Mouse (Mus musculus): ENCODE measurements around the gene Mettl9. TPM values are rescaled to one million over a fixed set of nuclear protein-coding genes. Genes with fewer than 3 reads are reported as not detected.

The Mettl9 gene
- polyA plus RNA-seq, 1 experiment from 2014 or later: 34.9 TPM

DNA sequence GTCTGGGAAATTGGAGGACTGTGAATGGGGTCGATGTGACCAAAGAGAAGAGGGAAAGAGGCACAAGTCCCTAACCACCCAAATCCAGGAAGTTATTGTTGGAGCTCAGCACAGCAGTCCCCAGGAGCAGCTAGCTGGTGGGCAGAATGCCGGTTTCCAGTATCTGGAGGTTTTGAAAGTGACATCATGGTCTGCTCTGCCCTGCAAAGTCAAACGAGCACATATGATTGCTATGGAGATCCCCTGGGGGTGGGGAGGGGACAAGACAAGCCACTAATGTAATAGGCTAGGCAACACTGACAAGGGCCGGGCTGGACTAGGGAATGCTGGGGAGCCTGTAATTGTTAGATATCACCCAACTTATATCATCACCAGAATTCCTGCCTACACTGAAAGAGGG lies 51.3 kb downstream of the Mettl9 start:
- H3K9me3 ChIP-seq (ENCODE audit: low read length): no peaks in the 10 kb centered on the region
- no peak overlapping the region for H3K4me2 ChIP-seq (ENCODE audit: low read depth, low read length)
- H3K9ac ChIP-seq (replicated peaks): no peak overlapping the region
- no peak overlapping the region for H3K27ac ChIP-seq (ENCODE audit: low read depth)
- 23% methylated on average over 4 of the region's 4 CpGs for WGBS (ENCODE audit: insufficient replicate concordance)
- DNase-seq (no peak), ATAC-seq (no peak)
- H3K27me3 ChIP-seq (ENCODE audit: insufficient read depth, low read length): no peaks in the 10 kb centered on the region
- H3K4me1 ChIP-seq (ENCODE audit: insufficient read depth): no peaks in the 10 kb centered on the region
- H3K4me3 ChIP-seq (ENCODE audit: low read depth, low read length): no peak overlapping the region
- no peaks in the 10 kb centered on the region for H3K36me3 ChIP-seq (replicated peaks; ENCODE audit: insufficient read depth, low read length)
- TF ChIP-seq CTCF (IDR thresholded peaks at IDR 0.05; ENCODE audit: low read depth): no peak
- no peak for TF ChIP-seq EP300 (IDR thresholded peaks at IDR 0.05; ENCODE audit: low read depth)

DNA sequence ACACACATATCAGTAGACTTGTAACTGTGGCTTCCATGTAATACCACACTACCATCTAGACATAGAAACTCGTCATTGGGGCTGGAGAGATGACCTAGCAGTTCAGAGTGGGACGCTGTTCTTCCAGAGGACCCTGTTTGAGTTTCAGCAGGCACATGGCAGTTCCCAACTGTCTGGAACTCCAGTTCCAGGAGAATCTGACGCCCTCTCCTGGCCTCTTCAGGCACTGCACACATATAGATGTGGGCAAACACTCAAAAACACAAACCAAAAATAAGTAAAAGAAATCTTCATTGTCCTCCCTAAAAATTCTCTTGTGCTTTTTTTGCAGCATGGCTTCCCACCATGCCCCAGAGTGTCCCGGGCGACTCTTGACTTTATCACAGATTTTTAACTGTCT lies 54.5 kb downstream of the Mettl9 start:
- no peaks in the 10 kb centered on the region for H3K4me1 ChIP-seq (ENCODE audit: insufficient read depth)
- no peaks in the 10 kb centered on the region for H3K27me3 ChIP-seq (ENCODE audit: insufficient read depth, low read length)
- H3K9ac ChIP-seq (replicated peaks): no peak overlapping the region
- no peaks in the 10 kb centered on the region for H3K9me3 ChIP-seq (ENCODE audit: low read length)
- WGBS (ENCODE audit: insufficient replicate concordance): 64% methylated on average over 5 of the region's 5 CpGs
- ATAC-seq: no peak
- no peaks in the 10 kb centered on the region for H3K36me3 ChIP-seq (replicated peaks; ENCODE audit: insufficient read depth, low read length)
- TF ChIP-seq EP300 (IDR thresholded peaks at IDR 0.05; ENCODE audit: low read depth) (no peak), CTCF (IDR thresholded peaks at IDR 0.05; ENCODE audit: low read depth) (peak; percentile 45)
- no peak overlapping the region for H3K27ac ChIP-seq (ENCODE audit: low read depth)
- no peak overlapping the region for H3K4me2 ChIP-seq (ENCODE audit: low read depth, low read length)
- DNase-seq: peak; percentile 17
- H3K4me3 ChIP-seq (ENCODE audit: low read depth, low read length): no peak overlapping the region

DNA sequence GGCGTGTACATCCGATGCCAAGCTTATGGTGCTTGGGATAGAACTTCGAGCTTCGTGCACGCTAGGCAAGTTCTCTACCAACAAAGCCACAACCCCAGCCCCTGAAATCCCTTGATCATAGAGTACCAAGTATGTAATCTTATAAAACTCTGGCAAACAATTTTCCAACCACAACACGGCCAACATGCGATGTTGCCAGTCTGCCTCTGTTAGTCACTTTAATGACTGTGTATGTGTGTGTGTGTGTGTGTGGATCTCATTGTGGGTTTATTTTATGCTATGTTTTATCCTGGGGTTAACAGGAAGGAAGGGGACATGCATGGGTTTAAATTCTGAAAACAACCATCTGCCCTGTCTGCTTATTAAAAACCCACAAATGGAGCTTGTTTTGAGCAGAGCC lies 56.5 kb downstream of the Mettl9 start:
- no peak for DNase-seq
- H3K4me2 ChIP-seq (ENCODE audit: low read depth, low read length): no peak overlapping the region
- no peak overlapping the region for H3K4me3 ChIP-seq (ENCODE audit: low read depth, low read length)
- H3K36me3 ChIP-seq (replicated peaks; ENCODE audit: insufficient read depth, low read length): no peaks in the 10 kb centered on the region
- H3K4me1 ChIP-seq (ENCODE audit: insufficient read depth): no peaks in the 10 kb centered on the region
- H3K27me3 ChIP-seq (ENCODE audit: insufficient read depth, low read length): no peaks in the 10 kb centered on the region
- H3K9me3 ChIP-seq (ENCODE audit: low read length): no peaks in the 10 kb centered on the region
- 79% methylated on average over 7 of the region's 7 CpGs for WGBS (ENCODE audit: insufficient replicate concordance)
- no peak overlapping the region for H3K27ac ChIP-seq (ENCODE audit: low read depth)
- H3K9ac ChIP-seq (replicated peaks): no peak overlapping the region
- ATAC-seq: no peak
- no peak for TF ChIP-seq CTCF (IDR thresholded peaks at IDR 0.05; ENCODE audit: low read depth)
- no peak for TF ChIP-seq EP300 (IDR thresholded peaks at IDR 0.05; ENCODE audit: low read depth)

DNA sequence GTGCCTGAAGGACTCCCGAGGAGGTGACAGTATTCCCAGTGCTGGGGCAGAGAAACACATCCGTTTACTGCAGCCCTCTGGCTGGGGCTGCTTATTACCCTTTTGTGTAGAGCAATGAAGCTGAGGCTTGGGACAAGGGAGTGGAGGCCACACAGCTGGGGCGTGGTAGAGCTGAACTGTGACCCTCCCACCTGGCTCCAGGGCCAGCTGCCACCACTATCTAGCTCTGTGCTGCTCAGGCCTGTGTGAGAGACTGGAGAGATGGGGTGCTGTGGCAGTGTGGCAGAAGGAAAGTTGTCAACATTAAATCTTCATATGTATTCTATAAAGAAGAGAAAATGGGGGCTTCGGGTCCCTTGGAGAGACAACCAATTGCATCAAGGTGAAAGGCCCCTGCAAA lies 58.8 kb downstream of the Mettl9 start:
- TF ChIP-seq EP300 (IDR thresholded peaks at IDR 0.05; ENCODE audit: low read depth) (no peak), CTCF (IDR thresholded peaks at IDR 0.05; ENCODE audit: low read depth) (no peak)

DNA sequence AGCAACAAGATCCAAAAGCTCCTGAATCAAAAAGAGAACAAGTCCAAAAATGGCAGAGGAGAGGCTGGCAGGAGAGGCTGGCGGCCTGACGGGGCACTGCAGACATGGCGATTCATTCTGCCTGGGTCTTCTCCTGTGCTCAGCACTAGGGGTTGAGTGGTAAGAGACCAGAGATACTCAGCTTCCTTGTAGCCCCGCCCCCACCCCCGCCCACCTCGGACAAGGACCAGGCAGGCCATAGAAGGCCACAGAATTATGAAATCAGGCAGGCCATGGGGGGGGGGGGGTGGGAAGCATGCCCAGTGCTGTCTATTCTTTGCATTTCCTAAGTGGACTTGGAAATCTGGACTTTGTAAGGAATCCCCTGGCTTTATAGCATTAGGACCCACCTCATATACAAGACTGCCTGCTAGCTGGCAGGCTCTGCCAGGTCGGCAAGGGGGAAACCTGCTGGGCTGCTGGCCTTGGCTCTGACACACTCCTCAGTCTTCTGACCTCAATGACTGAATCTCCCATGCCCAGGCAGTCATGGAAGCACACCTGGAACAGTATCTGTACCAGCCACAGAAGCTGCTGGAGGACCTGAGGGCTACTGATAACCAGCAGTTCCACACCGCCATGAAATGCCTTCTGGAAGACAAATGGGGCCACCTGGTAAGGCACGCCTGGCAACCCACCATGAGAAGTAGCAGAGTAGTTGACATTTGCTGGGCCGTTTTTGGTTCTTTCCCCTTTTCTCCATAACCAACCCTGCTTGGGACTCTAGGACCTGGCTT lies 64.6 kb downstream of the Mettl9 start:
- ATAC-seq: no peak
- Histone ChIP-seq H3K9me3 (ENCODE audit: low read length) (no peaks in the 10 kb centered on the region), H3K27me3 (ENCODE audit: insufficient read depth, low read length) (no peaks in the 10 kb centered on the region), H3K9ac (replicated peaks) (no peak overlapping the region), H3K36me3 (replicated peaks; ENCODE audit: insufficient read depth, low read length) (no peaks in the 10 kb centered on the region), H3K4me1 (ENCODE audit: insufficient read depth) (no peaks in the 10 kb centered on the region), H3K27ac (ENCODE audit: low read depth) (no peak overlapping the region), H3K4me3 (ENCODE audit: low read depth, low read length) (no peak overlapping the region), H3K4me2 (ENCODE audit: low read depth, low read length) (no peak overlapping the region)
- DNase-seq: no peak
- TF ChIP-seq EP300 (IDR thresholded peaks at IDR 0.05; ENCODE audit: low read depth) (no peak), CTCF (IDR thresholded peaks at IDR 0.05; ENCODE audit: low read depth) (no peak)
- WGBS (ENCODE audit: insufficient replicate concordance): 60% methylated on average over 10 of the region's 10 CpGs

More for the DNA sequence above, 58.8 kb downstream of the Mettl9 start:
- Histone ChIP-seq H3K36me3 (replicated peaks; ENCODE audit: insufficient read depth, low read length) (no peaks in the 10 kb centered on the region), H3K9ac (replicated peaks) (no peak overlapping the region), H3K9me3 (ENCODE audit: low read length) (no peaks in the 10 kb centered on the region), H3K4me1 (ENCODE audit: insufficient read depth) (no peaks in the 10 kb centered on the region), H3K27ac (ENCODE audit: low read depth) (no peak overlapping the region), H3K4me3 (ENCODE audit: low read depth, low read length) (no peak overlapping the region), H3K4me2 (ENCODE audit: low read depth, low read length) (no peak overlapping the region), H3K27me3 (ENCODE audit: insufficient read depth, low read length) (no peaks in the 10 kb centered on the region)
- ATAC-seq: no peak
- DNase-seq: no peak
- WGBS (ENCODE audit: insufficient replicate concordance): 63% methylated on average over 4 of the region's 4 CpGs

DNA sequence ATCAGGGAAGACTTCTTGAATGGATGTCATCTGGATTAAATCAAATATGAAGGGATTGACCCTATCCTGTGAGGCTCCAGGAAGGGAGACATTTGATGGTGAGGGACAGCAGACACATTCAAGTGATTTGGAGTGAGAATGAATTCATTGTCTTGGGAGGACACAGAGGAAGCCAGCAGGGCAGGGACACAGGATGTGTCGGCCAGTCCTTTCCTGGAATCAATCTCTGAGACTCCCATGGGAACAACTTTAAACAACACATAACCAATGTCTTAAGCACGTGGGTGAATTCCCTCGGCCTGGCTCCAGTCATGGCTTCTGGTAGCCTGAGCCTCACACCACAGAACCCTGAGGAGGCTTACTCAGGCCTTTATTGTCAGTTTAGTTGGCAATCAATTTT lies 73.6 kb downstream of the Mettl9 start:
- TF ChIP-seq EP300 (IDR thresholded peaks at IDR 0.05; ENCODE audit: low read depth) (no peak), CTCF (IDR thresholded peaks at IDR 0.05; ENCODE audit: low read depth) (no peak)
- Histone ChIP-seq H3K27ac (ENCODE audit: low read depth) (no peak overlapping the region), H3K36me3 (replicated peaks; ENCODE audit: insufficient read depth, low read length) (no peaks in the 10 kb centered on the region), H3K4me2 (ENCODE audit: low read depth, low read length) (no peak overlapping the region), H3K4me1 (ENCODE audit: insufficient read depth) (no peaks in the 10 kb centered on the region), H3K4me3 (ENCODE audit: low read depth, low read length) (no peak overlapping the region), H3K9ac (replicated peaks) (no peak overlapping the region), H3K9me3 (ENCODE audit: low read length) (no peaks in the 10 kb centered on the region), H3K27me3 (ENCODE audit: insufficient read depth, low read length) (no peaks in the 10 kb centered on the region)
- no peak for ATAC-seq
- WGBS (ENCODE audit: insufficient replicate concordance): 63% methylated on average over 3 of the region's 3 CpGs
- no peak for DNase-seq
